ENCODE assay signal across 7 mouse cellular contexts in genomic region chr7:16746093-16746492, GRCm38 (mm10). TPM values are rescaled to one million over a fixed set of nuclear protein-coding genes. Genes with fewer than 3 reads are reported as not detected.
DNase-seq lines count a peak whose midpoint lies in the region; TF ChIP-seq lines count a peak whose summit lies in the region.

No protein-coding gene starts in this region.

- H3K4me1 ChIP-seq in spleen, adult 2 months (ENCODE audit: control insufficient read depth, insufficient read depth, insufficient read length), result no peaks in the 10 kb centered on the region

- peaks cover 7% of the 10 kb centered on the region for H3K36me3 ChIP-seq in C2C12 (ENCODE audit: control insufficient read depth, insufficient read depth)
- H3K36me3 ChIP-seq in spleen, adult 2 months (ENCODE audit: control insufficient read depth, insufficient read depth, low read length), result peaks cover 25% of the 10 kb centered on the region

- TF ChIP-seq POLR2A in spleen, adult 2 months (IDR thresholded peaks at IDR 0.05; ENCODE audit: low read depth, low read length), result no peak

- peak; percentile 83 for DNase-seq in 416B (ENCODE audit: low read depth)
- DNase-seq in c-Kit-positive CD71-positive TER-119-negative erythroid progenitor cells, embryonic 14.5 days (ENCODE audit: low read depth), result peak; percentile 56
- peak; percentile 74 for DNase-seq in forelimb bud, embryonic 11.5 days (ENCODE audit: low read depth, low spot score)
- DNase-seq in kidney, postnatal 4 days, result peak; percentile 56 to 71
- DNase-seq in lung, postnatal 36 days, result peak; percentile 84
- peak; percentile 35 to 39 for DNase-seq in spleen, adult 2 months (ENCODE audit: low read depth in 1 of 2, low spot score in 2 of 2)

- no peak overlapping the region for H3K27ac ChIP-seq in spleen, adult 2 months (ENCODE audit: insufficient read depth, low read length)

- 65% methylated on average over 3 of the region's 3 CpGs for WGBS in spleen, adult 2 months

- H3K79me2 ChIP-seq in C2C12 (ENCODE audit: control insufficient read depth, insufficient read depth), result peaks cover 2% of the 10 kb centered on the region

- H3K27me3 ChIP-seq in C2C12 (ENCODE audit: control insufficient read depth, insufficient read depth, insufficient read length), result no peaks in the 10 kb centered on the region
- no peaks in the 10 kb centered on the region for H3K27me3 ChIP-seq in spleen, adult 2 months (ENCODE audit: control insufficient read depth, insufficient read depth, low read length)

- H3K79me3 ChIP-seq in C2C12 (ENCODE audit: low read depth), result no peaks in the 10 kb centered on the region

- no peak overlapping the region for H3ac ChIP-seq in C2C12 (ENCODE audit: control insufficient read depth, insufficient read length, low read depth)

- H3K4me3 ChIP-seq in C2C12 (ENCODE audit: insufficient read depth, poor library complexity, severe bottlenecking), result no peak overlapping the region
- H3K4me3 ChIP-seq in spleen, adult 2 months (ENCODE audit: extremely low read depth, insufficient read depth, insufficient read length), result no peak overlapping the region

- peak; percentile 24 for TF ChIP-seq CTCF in C2C12 (IDR thresholded peaks at IDR 0.05; ENCODE audit: control insufficient read depth, insufficient read depth, insufficient read length)
- TF ChIP-seq CTCF in spleen, adult 2 months (IDR thresholded peaks at IDR 0.05; ENCODE audit: extremely low read depth, insufficient read depth, insufficient read length, insufficient replicate concordance), result peak; percentile 30; the same call in 1 of the 2 replicates

TF ChIP-seq in C2C12, 6 proteins besides CTCF, POLR2A, EP300 and RAD21:
- TF ChIP-seq FOSL1 (IDR thresholded peaks at IDR 0.05; ENCODE audit: insufficient read depth, low read length, poor library complexity, severe bottlenecking) (no peak), USF1 (IDR thresholded peaks at IDR 0.05; ENCODE audit: low read depth) (no peak), MAX (IDR thresholded peaks at IDR 0.05) (no peak), MYOG (IDR thresholded peaks at IDR 0.05; ENCODE audit: control insufficient read depth, extremely low read depth, insufficient read length) (no peak), CEBPB (IDR thresholded peaks at IDR 0.05; ENCODE audit: low read depth) (no peak), MYOD1 (IDR thresholded peaks at IDR 0.05; ENCODE audit: control insufficient read depth, insufficient read length, low read depth) (no peak)

RNA-seq across cellular contexts. Expression of gene Ap2s1, which starts 7.9 kb away (rescaled TPM):
- polyA plus RNA-seq in C2C12 (2012; fragmentation: generic; extraction: Trizol), result 301 TPM
- 159 and 271 TPM in 2 replicates for polyA plus RNA-seq in spleen, adult 2 months (2012; rRNA removed)

RNA-seq across cellular contexts. Expression of gene Ceacam9, which starts 24.4 kb away (rescaled TPM):
- not detected for polyA plus RNA-seq in C2C12 (2012; fragmentation: generic; extraction: Trizol)
- polyA plus RNA-seq in spleen, adult 2 months (2012; rRNA removed), result not detected in 2 replicates

RNA-seq across cellular contexts. Expression of gene Slc1a5, which starts 35.0 kb away (rescaled TPM):
- polyA plus RNA-seq in C2C12 (2012; fragmentation: generic; extraction: Trizol), result 31.5 TPM
- polyA plus RNA-seq in spleen, adult 2 months (2012; rRNA removed), result 152 and 243 TPM in 2 replicates
